Mouse (Mus musculus): Measurements from ENCODE around the gene Upf1.
A peak's percentile ranks its signal among the peaks of the same experiment; 100 is the strongest.

Upf1 gene

DNA sequence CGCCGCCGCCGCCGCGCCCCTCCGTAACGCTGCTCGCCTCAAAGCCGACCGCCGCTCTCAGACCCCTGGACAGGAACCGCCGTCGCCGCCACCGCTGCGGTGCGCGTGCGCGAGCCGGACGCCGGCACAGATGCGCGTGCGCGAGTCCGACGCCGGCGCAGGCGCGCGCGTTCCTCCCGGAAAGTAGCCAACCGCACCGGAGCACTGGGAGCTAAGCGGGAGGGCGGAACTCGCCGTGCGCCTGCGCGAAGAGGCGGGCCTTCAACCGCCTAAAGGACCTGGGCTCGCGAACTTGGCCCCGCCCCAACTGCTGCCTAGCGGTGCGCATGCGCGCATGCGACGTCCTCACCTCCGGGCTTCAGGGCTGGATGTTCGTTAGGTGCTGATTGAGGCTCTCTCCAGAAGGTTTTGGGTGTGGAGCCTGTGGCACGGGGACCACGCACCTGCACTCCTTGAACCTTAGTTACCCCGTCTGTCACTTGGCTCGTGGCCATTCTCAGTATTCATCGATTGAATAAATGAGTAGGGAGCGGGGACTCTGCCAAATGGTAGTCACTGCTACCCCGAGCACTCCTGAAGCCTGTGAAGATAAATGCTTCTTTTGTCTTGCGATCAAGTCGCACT lies at the start of gene Upf1:
Upf1 (minus strand) TSS at position 85 of the 624 bp plus-strand sequence.
- peak; percentile 98 for DNase-seq (ENCODE audit: low spot score)

DNA sequence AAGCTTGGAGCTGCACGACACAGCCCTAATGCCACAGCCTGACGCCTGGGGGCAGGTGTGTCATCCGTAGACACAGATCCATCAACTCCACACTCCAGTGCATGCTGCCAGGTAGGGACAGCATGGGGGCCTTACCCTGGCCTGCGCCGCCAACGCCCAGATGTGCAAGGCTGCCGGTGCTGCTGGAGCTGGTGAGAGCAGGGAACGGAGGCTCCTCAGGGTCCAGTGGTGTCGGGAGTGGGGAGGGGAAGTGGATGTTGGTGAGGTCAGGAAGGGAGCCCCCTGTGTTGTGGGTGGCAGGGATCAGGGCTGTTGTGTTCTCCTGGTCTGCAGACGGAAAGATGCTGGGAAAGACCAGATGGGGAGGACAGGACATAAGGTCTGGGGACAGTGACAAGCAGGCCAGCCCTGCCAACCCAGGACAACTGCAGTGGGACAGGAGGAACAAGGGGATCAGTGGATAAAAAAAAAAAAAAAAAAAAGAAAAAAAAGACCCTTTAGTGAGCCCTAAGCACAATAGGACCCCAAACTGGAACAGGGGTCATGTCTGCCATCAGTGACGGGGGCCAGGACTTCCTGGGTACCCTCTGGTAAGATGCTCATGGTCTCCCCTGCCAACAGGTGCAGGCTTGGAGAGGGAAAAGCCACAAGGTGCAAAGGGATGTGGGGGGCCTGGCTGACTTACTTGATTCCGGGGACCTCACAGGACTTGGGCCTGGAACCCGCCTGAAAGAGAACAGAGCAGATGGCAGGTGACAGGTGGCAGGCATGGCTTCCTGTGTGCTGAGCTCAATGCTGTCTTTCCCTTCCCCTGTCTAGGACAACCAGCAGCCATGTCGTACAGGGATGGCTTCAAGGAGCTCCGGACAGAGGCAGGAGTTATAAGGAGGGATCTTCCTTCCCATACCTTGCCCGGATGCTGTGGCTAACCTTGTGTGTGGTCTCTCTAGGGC lies 44.8 kb upstream of the Upf1 start:
- DNase-seq (ENCODE audit: low spot score), result no peak

DNA sequence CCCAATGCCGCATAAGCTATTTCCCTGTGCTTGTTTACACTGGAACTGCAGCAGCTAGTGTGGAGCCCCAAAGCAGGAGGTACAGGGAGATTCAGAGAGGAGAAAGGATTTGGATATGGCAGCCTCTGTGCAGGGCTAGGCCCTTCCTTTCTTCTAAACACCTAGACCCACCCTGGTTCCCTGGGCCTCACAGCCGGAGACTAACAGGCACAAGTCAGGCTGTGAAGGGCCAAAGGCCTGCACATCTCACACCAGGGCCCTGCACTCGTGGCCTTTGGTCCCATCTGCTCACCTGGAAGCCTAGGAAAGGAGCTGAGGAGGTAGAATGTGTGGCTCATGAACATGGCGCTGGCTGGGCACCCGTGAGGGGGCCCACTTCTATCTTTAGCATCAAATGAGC lies 43.1 kb upstream of the Upf1 start:
- DNase-seq (ENCODE audit: low spot score), result no peak

- DNase-seq (ENCODE audit: low spot score), result no peak
Measured at GRCm38 (mm10) chr8:70395649-70396048, 42.6 kb upstream of the Upf1 start.

DNA sequence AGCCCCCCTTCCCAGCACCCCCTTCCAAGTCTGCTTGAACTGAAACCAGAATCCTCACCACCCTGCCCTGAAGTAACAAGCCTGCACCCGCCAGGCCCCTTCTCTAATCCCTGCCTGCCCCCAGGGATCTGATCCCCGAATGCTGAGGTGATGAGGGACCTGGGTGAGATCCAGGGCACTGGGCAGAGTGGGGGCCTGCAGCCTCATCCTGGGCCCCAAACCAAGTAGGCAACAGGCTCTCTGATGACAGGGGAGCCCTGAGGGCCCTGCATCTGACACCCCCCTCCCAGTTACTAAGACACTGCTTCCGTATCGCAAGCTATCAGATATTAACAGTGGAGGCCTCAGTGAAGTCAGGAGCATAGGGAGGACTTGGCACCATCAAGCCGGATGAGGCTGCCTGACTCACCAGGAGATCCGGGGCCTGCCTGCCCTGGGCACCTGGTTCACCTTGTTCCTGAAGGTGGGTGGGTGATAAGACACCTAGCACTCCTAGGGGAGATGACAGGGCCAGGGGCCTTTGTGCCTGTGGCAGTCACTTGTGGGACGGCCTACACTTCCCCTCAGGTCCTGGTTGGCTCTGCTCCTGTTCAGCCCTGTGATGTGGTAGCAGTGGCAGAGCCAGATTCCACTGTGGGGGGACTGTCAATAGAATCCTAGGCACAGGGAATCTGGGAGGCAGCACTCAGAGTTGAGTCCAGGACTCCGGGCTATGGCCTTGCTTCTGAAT lies 41.4 kb upstream of the Upf1 start:
- no peak for DNase-seq (ENCODE audit: low spot score)

GRCm38 (mm10) chr8:70393087-70393486 lies 40.0 kb upstream of the Upf1 start:
- no peak for DNase-seq (ENCODE audit: low spot score)

DNA sequence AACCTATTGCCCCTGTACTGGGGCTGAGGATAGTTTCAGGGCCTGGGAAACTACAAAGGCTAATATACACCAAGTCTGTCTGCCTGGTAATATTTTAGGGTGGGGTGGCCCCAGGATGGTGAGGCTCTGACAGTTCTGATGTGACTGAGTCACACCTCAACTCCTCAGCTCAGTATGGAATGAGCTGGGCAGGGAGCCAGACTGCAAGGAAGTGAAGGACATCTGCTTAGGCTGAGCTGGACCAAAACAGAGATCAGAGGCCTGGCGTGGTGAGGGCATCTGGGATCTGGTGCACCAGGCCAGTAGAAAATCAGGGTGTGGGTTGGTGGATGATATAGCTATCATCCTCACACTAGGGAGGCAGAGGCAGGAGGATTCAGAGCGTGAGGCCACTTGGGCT lies 36.6 kb upstream of the Upf1 start:
- DNase-seq (ENCODE audit: low spot score), result no peak

GRCm38 (mm10) chr8:70383287-70383686 lies 30.2 kb upstream of the Upf1 start:
- DNase-seq (ENCODE audit: low spot score), result peak; percentile 45

DNA sequence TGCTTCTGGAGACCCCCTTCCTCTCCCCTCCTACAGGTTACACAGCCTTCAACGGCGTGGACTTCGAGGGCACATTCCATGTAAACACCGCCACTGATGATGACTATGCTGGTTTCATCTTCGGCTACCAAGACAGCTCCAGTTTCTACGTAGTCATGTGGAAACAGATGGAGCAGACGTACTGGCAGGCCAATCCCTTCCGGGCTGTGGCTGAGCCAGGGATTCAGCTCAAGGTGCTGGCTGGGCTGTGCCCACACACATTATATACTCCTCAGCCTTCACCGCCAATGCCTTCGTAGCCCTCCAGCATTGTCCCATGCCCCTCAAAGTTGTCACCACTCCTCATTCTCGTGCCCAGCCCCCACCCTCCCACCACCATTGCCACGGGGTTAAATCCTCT lies 27.0 kb upstream of the Upf1 start:
- DNase-seq (ENCODE audit: low spot score), result no peak

- DNase-seq (ENCODE audit: low spot score), result no peak
Measured at GRCm38 (mm10) chr8:70377049-70377448, 24.0 kb upstream of the Upf1 start.

DNA sequence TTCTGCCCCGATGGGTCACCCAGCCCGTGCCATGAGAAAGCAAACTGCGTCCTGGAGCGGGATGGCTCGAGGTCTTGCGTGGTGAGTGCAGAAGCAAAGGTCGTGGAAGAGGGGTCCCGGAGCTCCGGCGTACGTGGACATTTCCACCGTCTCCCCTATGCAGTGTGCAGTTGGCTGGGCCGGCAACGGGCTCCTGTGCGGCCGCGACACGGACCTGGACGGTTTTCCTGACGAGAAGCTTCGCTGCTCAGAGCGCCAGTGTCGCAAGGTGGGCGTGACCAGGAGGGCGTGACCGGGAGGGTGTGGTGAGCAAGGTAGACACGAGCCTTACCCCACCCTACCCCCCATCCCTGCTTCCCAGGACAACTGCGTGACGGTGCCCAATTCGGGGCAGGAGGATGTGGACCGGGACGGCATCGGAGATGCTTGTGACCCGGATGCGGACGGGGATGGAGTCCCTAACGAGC lies 23.2 kb upstream of the Upf1 start:
- DNase-seq (ENCODE audit: low spot score), result no peak

- no peak for DNase-seq (ENCODE audit: low spot score)
Measured at GRCm38 (mm10) chr8:70375212-70375859, 22.3 kb upstream of the Upf1 start.

DNA sequence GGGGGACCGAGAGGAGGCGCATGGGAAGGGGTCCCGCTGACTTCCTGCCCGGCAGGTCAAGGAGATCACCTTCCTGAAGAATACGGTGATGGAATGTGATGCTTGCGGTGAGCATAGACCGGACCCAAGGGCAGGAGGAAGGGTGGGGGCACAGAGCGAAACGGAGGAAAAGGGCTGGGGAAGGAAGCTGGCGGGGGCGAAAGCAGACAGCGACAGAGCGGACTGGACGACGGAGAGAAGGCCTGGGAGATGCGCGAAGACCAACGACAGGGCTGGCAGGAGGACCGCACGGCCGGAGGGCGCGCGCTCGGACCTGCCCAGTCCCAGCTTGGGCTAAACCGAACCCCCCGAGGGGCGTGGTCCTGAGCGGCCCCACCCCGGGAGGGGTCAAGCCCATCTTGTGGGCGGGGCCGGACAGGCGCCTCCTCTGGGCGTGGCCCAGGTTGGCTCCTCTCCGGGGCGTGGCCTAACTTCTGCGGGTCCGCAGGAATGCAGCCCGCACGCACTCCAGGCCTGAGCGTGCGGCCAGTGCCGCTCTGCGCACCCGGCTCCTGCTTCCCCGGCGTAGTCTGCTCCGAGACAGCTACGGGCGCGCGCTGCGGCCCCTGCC lies 21.3 kb upstream of the Upf1 start:
- DNase-seq (ENCODE audit: low spot score), result peak; percentile 77

DNA sequence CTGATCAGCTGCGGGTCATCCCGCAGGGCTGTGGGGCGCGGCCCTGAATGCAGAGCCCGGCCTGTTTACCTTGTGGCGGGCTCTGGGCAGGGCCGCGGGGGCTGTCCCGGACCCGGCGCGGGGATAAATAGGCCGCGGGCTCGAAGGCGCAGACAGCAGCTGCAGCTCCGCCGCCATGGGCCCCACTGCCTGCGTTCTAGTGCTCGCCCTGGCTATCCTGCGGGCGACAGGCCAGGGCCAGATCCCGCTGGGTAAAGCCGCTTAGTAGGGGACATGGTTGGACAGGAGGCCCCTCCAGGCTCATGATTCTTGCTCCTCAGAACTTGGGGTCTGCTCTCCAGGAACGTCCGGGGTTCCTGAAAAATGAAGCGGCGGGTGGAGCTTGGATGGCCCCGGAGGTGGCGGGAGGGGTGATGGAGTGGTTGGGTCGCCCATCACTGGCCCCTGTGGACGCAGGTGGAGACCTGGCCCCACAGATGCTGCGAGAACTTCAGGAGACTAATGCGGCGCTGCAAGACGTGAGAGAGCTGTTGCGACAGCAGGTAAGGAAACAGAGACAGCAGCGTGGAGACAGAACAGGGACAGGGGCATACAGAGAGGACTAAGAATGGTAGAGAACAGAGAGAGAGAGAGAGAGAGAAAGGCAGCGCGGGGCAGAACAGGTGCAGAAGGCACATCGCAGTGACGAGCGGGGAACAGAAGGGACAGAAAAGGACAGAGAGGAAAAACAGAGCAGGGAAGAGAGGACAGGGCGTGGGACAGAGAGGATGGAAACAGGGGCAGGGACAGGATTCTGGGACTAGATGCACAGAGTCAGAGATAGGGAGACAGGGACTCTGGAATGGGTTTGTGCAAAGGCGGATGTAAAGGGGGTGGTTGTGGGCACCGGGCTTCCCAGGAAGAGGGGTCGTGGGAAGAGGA lies 20.6 kb upstream of the Upf1 start, which contains the start of gene Comp:
Comp (plus strand) TSS at position 162 of the 921 bp plus-strand sequence.
- no peak for DNase-seq (ENCODE audit: low spot score)

DNA sequence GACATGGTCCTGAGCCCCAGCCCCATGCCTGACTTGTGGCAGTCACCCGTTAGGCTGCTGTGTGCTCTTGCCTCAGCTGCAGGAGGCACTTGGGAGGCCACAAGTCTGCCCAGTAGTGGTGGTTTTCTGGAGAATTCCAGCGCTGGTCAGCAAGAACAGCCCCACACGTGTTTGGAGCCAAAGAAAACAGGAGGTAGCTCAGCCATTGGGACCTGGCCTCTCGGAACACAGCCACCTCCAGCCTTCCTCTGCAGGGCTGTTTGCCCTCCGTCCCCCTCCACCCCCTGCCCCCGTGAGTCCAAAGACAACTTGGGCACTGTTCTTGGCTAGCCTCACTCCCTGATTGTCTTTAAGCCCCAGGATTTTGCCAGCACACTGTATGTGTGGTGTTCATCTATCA lies 18.9 kb upstream of the Upf1 start:
- DNase-seq (ENCODE audit: low spot score), result no peak

- no peak for DNase-seq (ENCODE audit: low spot score)
Measured at GRCm38 (mm10) chr8:70370476-70370875, 17.4 kb upstream of the Upf1 start.

DNA sequence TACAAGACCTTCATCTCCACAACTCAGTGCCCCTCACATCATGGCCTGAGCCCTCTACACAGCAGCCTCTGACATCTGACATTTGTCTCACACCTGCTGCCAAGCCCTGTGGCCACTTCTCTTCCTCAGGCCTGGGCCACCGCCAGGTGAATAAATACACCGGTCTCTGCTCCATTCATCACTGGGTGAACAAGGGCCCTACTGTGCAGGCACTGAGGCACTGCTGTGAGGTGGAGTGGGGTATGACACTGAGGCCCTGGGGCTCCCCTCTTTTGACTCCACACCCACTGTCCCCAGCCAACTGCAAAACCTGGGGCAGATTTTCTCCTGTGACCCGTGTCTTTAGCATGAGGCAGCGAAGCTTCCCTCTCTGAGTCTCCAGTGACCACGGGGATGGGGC lies 13.5 kb upstream of the Upf1 start:
- DNase-seq (ENCODE audit: low spot score), result no peak

DNA sequence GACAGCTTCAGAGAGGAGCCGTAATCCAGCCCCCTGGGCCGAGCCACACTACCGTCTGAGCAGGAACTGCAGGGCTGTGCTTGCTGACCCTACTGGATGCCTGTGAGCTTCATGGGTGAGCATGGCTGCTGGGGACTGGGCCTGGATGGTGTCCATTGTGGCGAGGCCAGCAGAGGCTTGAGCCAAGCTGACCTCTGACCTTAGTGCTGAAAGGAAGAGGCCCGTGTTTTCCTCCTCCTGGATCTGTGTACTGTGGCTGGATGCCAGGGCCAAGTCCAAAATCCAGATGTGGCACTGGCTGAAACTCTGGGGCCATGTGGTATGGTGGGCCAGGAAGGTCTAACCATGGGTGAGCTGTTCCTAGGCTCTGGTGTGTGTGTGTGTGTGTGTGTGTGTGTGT lies 11.0 kb upstream of the Upf1 start:
- peak; percentile 45 for DNase-seq (ENCODE audit: low spot score)

GRCm38 (mm10) chr8:70361484-70362032 lies 8.5 kb upstream of the Upf1 start:
- DNase-seq (ENCODE audit: low spot score), result no peak

- DNase-seq (ENCODE audit: low spot score), result no peak
Measured at GRCm38 (mm10) chr8:70360769-70361168, 7.7 kb upstream of the Upf1 start.

Measured in yolk sac, embryonic 10.5 days (tissue).